Mouse (Mus musculus) cerebellum, postnatal 14 days (tissue): Measurements from ENCODE around the gene Elp5.

ENCODE experiments used
- DNase-seq, 2 experiments: peaks; one replicate each; pipeline ENCODE4 v3.0.0; 2021; ENCODE audit warnings: mixed read lengths in 2 of 2

The Elp5 gene

DNA sequence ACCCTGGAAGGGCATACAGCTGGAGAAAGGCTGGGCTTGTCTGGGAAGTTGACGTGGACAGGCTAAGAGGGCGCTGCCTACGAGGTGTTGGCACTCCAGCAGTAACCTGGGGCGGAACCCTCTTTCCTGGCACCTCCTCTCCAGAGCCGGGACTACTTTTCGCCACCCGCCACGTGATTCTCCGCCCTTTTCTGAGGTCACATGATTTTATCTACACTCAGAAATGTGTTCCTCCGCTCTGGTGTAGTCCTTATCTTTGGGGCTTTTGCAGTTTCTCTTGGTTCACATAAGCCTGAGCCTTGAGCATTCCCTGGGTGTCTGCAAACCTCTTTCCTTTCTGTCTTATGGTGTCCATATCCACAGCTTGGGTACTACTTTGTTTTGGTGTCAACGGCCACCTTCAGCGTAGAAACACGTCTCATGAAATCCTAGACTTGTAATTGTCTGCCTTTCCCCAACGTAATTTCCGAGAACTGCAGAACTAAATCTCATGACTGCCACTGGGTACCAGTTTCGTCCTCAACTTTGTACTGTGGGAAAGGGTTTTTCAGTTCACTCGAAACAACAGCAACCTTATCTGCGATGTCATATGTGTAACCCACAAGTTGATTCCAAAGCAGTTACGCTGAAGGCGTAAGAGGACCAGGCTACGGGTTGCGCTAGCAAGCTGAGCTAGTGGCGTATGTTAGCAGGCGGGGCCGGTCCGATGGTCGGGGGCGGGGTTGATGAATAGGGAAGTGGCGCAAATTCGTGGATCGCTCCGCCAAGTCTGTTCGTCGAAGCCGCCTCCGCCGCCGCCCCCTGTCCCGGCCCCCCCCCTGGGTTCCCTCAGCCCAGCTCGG lies 8.8 kb upstream of the Elp5 start, which contains the start of gene Gabarap:
Gene Gabarap, plus strand, starts transcription at position 294 of the 842 bp plus-strand sequence.
- peak; percentile 98 for DNase-seq

DNA sequence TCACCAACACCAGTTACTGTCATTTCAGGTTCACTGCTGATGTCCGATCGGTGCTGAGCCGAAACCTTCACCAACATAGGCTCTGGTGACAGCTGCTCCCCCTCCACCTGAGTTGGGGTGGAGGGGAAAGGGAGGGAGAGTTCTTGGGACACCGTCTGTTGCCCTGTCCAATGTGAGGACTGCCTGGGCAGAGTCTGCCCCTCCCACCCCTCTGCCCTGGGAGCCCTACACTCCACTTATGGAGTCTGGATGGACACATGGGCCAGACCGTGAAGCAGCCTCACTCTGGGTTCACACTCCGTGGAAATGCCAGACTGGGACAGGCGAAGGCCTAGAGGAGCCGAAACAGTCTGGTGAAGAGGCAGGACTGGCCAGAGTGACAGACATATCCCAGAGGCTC lies 7.6 kb upstream of the Elp5 start:
- no peak for DNase-seq

DNA sequence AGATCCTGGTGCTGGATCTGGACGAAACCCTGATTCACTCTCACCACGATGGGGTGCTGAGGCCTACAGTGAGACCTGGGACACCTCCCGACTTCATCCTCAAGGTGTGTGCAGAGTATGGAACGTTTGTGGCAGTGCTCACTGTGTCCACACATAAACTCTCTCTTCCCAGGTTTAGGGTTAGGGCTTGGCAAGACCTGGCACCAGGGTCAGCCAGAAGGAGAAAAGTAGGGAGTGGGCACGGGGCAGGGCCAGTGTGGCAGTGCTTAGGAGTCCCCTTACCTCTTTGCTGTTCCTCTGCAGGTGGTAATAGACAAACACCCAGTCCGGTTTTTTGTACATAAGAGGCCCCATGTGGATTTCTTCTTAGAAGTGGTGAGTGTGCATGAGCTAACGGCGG lies 2.1 kb upstream of the Elp5 start:
- peak in 1 of 2 experiments; percentile 1 for DNase-seq

DNA sequence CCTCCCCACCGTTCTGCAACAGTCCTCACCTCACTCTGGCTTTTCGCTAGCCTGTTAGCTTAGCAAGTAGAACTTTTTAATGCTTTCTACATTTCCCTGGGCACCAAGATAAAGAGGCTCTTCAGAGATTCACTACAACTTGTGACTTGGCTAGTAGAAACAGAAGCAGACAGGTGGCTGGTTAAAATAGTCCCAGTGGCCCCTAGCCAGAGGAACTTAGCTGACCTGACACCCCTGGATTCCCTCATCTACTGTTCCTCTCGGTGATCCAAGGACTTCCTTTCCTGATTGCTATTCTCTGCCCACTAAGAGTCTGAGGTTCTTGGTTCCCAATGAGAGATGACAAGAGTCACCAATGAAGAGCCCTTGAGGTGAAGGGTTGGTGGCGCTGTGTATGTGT lies 1.1 kb upstream of the Elp5 start:
- DNase-seq: peak in 1 of 2 experiments; percentile 2

DNA sequence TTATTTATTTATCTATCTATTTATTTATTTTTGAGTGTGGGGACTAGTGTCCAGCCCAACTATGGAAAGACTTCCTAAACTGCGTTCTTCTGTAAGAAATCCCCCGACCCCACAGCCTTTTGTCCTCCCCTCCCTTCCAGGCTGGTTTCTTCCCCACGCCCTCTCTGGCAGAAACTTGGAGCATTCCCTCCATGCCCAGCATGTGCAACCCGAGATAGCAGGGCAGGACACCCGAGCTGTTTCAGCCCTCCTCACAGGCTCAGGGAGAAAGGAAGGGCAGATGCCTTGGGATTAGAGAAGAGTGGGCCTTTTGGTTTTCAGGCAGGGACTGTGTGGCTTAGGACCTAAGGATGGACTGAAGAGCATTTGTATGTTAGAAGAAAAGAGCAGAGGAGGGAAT lies 560 bp upstream of the Elp5 start:
- peak in 1 of 2 experiments; percentile 13 for DNase-seq

DNA sequence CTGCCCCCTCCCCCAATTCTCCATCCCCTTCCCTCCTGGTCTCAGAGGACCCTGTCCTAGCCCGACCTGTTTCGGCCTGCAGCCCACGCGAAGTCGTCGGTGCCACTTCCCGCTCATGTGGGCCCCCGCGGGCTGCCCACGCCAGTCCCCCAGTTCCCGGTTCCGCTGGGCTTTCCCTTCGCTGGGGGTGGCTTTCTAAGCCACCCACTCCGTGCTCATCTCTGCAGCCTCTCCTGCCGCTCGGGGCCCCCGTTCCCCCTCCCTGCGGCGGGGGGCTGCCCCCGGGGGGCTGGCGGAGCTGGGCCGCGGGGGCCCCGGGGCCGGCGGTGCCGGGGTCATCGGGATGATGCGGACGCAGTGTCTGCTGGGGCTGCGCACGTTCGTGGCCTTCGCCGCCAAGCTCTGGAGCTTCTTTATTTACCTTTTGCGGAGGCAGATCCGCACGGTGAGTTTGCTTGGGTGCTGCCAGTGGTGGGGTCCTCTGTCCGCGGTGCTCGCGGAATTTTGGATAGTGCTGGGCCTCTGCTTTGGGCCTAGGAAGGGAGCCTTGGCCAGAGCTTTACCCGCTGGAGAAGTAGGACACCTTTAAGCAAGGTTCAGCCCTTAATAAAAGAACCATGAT lies 1.1 kb downstream of the Elp5 start, which contains the start of gene Ctdnep1:
Gene Ctdnep1, plus strand, starts transcription at position 16 of the 622 bp plus-strand sequence.
- peak in 1 of 2 experiments; percentile 47 for DNase-seq

DNA sequence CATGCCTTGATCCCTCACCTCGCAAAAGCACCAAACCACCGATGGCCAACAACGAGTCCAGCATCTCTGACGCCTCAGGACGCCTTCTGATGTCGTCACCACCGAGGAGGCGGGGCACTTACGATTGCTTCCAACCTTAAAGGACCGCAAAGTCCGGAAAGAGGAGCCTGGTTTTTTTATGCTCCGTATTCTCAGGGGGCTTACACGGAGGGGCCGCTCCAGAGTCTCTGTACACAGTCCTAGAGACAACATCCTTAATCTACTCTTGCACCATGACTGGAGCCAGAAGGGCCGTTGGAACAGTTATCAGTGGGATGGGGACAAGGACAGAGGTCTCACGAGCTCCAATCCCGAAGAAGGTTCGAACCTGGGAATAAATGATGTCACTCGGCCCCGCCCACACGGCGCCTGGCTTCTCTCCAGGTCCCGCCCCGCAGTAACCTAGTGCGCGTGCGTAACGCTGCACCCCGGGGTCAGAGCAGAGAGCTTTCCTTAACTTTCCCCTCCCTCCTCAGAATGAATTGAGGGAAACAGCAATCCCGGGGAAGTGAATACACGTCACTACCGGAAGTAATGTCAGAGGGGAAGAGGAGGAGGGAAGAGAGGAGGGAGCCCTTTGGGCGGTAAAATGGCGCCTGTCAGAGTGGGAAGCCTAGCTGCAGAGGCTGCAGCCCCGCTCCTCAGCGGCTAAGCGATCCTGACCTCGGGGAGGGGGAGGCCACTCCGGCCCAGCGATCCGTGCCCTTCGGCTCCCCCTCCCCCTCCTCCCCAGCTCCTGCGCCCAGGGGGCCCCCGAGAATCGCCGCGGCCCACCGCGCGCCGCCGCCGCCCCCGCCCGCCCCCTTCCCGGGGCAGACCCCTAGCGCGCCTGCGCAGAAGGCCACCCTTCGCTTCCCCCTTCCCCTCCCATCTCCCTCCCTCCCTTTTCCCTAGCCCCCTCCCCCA lies 1.8 kb downstream of the Elp5 start:
- DNase-seq: peak; percentile 99 to 100

DNA sequence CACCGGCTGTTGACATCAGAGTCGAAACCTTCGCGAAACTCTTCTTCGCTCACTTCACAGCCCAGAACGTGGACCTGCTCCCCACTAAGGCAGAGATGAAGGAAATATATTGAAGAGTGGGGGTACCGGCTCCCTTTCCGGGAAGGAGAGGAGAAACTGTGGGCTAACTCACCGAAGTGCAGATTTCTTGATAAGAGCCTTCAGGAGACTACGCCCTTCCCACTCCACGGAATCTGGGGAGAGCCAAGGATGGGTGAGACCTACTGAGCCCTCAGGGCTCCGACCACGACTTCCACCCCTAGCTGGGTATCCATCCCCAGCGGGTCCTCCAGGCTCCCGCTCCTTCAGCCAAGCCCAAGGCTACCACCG lies 2.5 kb downstream of the Elp5 start:
- no peak for DNase-seq

DNA sequence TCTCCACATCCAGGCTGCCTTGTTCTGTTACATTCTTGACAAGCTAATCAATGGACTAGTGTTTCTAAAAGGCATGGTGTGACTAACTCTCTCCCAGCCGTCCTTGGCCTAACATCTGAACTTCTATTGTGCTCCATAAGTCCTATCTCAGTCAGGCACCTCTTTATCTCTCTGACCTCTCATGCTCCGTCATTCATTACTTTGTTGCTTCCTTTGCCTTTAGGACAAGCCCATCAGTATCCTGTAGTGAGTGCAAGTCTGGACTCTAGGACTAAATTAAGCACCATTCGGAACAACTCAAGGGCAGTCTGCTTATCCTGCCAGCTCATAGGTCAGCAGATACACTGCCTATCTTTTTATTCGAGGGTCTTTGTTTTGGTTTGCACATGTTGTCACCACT lies 6.0 kb downstream of the Elp5 start:
- no peak for DNase-seq

DNA sequence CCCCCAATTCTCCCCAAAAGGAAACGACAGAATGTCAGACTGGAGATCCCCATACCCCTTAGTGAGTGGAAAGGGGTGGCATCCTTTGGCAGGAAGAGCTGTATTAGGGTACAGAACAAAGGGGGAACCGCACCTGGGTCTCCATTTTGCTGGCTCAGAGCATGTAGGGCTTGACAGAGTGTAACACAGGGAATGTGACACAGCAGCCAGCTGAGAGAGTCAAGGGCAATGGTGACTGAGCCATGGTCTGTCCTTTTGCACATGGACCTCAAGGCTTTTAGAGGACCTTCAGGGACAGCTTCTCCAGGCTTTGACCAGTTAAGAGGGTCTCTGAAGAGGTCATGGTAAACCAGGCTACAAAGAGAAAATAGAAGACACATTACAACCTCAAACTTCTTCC lies 7.4 kb downstream of the Elp5 start:
- no peak for DNase-seq

DNA sequence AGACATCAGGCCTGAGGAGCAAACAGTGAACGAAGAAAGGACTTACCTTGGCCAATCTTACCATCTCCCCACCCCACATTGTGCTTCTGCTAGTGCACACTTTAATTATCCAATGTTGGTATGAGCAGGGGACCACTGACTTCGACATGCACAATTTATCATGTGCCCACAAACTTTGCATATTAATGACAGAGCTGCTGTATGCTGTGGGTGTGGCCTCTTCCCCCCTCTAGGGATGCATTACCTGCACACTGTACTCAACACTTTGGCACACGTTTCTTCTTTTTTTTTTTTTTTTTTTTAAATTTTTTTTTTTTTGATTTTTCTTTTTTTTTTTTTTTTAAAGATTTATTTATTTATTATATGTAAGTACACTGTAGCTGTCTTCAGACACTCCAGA lies 11.5 kb downstream of the Elp5 start:
- DNase-seq: no peak

DNA sequence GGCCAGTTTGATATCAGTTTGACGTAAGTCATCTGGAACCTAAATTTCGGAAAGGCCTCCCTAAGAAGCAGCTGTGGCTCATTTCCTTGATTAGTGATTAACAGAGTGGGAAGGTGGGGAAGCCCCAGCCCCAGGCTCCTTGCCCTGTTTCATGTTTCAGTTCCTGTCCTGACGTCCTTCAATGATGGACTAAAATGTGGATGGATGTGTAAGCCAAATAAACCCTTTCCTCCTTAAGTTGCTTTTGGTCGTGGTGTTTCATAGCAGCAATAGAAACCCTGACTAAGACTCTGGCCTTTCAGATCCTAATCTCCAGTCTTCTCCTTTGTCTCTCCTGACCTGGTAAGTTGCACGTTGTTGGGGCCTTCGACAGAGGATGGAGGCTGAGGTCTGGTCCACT lies 12.1 kb downstream of the Elp5 start:
- no peak for DNase-seq

DNA sequence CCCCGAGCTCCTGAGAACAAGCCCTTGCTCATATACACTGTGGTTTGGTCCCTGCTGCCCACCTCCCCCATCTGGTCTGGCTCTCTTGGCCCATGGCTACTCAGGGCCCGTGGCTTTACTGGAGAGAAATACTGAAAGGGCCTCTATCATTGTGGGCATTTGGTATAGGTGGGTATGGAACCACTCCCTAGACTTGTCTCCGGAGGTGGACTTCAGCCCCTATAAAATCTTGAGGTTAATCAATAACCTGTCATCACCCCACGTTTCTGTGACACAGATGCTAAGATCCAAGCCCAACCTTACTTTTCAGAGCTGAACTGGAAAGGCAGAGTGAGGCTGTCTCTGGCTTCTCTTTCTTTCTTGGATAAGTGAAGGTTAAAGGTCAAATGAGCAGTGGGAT lies 13.5 kb downstream of the Elp5 start:
- DNase-seq: no peak

DNA sequence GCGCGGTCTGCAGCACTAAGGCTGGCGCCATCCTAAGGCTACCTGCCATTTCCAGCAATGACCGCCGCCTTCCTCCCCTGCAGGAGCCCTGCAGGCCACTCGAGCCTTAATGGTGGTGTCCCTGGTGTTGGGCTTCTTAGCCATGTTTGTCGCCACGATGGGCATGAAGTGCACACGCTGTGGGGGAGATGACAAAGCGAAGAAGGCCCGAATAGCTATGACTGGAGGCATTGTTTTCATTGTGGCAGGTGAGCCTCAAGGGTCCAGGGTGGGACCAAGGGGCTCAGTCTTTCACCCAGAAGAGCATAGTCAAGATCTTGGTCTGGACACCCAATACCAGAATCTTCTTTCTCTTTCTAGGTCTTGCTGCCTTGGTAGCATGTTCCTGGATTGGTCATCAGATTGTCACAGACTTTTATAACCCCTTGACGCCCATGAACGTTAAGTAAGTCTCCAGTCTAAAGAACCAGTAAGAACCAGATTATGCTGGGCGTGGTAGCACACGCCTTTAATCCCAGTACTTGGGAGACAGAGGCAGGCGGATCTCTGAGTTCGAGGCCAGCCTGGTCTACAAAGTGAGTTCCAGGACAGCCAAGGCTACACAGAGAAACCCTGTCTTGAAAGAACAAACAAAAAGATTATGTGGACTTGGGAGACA lies 15.3 kb downstream of the Elp5 start:
- DNase-seq: no peak

DNA sequence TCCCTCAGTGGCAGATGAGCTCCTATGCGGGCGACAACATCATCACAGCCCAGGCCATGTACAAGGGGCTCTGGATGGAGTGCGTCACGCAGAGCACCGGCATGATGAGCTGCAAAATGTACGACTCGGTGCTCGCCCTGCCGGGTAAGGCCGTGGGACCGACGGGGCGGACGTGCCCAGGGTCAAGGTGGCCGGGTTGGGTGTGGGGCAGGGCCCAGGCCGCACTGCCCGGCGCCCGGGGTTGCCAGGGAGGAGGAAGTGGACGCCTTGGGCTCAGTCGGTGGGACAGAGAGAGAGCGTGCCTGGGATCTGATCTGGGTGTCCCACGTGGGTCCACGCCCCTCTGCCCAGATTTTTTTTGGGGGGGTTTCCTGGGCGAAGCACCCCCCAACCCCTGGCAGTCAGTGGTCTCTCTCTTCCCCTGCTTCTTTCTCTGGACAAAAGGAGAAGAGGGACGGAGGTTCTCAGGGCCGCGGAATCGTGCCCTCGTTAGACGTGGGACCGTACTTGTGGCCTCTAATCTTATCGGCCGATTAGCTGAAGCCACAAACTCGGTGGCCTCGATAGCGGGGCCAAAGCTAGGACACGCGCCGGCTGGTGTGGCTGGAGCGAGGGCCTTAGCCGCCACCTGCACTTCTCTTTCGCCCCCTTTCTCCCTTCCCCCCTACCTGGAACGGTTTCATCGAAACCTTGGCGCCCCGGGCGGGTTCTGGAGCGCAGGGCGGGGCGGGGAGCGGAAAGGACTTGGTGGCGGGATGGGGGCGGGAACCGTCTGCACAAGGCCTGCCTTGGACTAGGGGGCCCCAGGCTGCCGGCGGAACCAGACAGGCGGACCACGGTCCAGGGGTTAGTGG lies 16.1 kb downstream of the Elp5 start:
- peak in 1 of 2 experiments; percentile 38 for DNase-seq

DNA sequence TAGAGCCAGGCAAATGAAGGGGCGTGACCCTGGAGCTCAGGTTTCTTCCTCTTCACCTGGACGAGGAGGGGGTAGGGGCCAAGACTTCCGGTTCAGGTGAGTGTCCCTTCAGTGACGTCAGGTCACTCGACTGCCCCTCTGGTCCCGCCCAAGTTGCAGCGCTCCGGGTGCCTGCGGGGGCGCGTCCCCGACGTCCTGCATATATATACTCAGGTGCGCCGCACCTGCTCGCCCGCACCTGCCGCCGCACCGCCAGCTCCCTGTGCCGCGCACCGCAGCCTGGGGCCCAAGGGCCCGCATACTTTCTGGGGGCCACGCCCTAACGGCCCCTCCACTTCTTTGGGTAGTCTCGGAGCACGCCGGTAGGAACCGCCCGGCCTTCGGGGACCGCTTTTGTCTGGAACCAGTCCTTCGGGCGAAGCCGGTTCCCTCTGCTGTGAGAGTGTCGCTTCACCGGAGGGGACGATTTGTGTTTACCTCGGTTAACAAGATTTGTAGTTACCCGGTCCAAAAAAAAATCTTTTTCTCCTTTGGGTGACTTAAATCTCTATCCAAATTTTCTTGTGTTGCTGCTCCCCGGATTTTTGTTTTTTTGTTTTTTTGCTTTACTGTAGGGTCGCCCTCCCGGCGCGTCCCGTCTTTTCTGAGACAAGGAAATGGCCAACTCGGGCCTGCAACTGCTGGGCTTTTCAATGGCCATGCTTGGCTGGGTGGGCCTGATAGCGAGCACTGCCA lies 16.9 kb downstream of the Elp5 start:
- DNase-seq: no peak

DNA sequence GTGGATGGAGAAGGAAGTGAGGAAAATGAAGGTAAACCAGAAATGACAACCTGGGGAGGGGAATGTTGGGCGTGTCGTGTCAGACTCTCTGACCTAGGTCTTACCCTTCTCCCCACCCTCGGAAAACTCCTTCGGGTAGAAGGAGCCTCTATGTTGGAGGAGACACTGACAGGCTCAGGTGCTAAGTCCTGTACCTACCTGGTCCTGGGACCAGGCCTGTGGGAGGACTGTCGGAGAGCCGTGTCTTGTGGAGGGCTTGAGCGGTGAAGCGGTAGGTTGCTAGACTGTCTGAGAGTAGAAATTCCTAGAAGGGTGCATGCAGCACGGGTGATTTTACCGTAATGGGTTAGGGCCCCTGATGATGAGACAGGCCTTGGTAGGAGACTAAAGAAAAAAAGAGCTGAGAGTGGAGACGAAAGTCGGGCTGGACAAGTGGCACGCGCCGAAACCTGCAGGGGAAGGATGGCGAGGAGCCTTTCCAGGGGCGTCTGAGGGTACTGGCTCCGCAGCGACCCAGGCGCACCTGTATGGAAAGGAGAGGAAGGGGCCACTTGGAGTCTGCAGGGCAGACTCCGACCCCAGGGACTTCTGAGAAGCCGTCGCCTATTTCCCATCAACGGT lies 17.6 kb downstream of the Elp5 start, which contains the start of gene Cldn7:
Gene Cldn7, plus strand, starts transcription at position 130 of the 621 bp plus-strand sequence.
- DNase-seq: no peak

DNA sequence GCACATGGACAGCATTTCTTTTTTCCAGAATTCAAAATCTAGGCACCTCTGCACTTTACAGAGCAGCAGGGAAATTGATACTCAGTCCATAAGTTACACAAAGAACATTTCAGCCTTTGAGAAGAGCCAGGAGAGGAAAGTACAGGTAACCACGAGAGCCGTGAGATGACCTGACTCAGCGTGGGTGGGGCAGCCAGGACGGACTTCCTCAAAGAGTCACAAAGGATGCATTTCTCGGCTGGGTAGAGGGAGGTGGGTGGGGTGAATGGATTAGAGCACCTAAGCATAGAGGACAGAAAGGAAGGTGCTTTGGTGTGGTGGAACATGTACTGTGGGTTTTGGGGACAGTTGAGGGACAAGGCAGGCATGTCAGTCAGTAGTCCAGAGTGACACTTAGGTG lies 20.5 kb downstream of the Elp5 start:
- DNase-seq: no peak

DNA sequence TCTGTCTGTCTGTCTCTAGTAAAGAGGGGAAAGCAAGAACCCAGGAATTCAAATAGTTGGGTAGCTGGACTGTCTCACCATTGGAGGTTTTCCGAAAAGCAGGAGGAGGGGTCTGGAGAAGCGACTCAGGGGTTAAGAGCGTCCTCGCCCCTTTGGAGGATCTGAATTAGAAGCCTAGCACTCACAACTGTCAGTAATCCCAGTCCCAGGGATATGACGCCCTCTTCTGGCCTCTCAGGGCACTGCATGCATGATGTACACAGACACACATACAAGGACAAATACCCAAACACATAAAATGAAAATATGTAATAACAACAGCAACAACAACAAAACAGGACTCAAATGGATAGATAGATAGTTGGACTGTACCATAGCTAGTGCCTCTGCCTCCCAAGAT lies 21.7 kb downstream of the Elp5 start:
- peak in 1 of 2 experiments; percentile 63 for DNase-seq

DNA sequence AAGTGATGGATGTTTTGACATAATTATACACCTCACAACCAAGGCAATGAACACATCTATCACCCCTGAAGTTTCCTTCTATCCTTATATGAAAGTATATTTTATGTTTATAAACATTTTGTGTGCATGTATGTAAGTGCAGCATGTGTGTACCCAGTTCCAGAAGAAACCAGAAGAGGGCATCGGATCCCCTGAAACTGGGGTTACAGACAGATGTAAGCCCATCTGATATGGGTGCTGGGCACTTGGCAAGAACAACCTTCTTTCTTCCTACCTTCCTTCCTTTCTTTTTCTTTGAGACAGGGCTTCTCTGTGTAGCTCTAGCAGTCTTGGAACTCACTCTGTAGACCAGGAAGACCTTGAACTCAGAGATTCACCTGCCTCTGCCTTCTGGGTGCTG lies 26.1 kb downstream of the Elp5 start:
- DNase-seq: no peak
